Mouse (Mus musculus): ENCODE measurements around the gene Gch1. TPM values are rescaled to one million over a fixed set of nuclear protein-coding genes. Genes with fewer than 3 reads are reported as not detected.

The Gch1 gene
- polyA plus RNA-seq, 1 experiment from 2014 or later = 5.9 TPM

GRCm38 (mm10) chr14:47176226-47176625 is 13.0 kb downstream of the Gch1 start:
- H3K4me3 ChIP-seq = no peak overlapping the region
- H3K9ac ChIP-seq = no peak overlapping the region
- no peaks in the 10 kb centered on the region for H3K9me3 ChIP-seq
- H3K4me2 ChIP-seq = no peak overlapping the region
- no peaks in the 10 kb centered on the region for H3K27me3 ChIP-seq
- 89% methylated on average over 5 of the region's 5 CpGs for WGBS
- peaks cover 6% of the 10 kb centered on the region for H3K4me1 ChIP-seq (replicated peaks)
- H3K36me3 ChIP-seq = no peaks in the 10 kb centered on the region
- ATAC-seq (ENCODE audit: low FRiP score, low read depth) = no peak
- no peak overlapping the region for H3K27ac ChIP-seq (replicated peaks)

- Histone ChIP-seq H3K27me3 (no peaks in the 10 kb centered on the region), H3K4me2 (no peak overlapping the region), H3K4me3 (no peak overlapping the region), H3K36me3 (no peaks in the 10 kb centered on the region), H3K9ac (no peak overlapping the region), H3K27ac (replicated peaks) (no peak overlapping the region), H3K4me1 (replicated peaks) (peaks cover 6% of the 10 kb centered on the region), H3K9me3 (no peaks in the 10 kb centered on the region)
- no peak for ATAC-seq (ENCODE audit: low FRiP score, low read depth)
- 80% methylated on average over 5 of the region's 5 CpGs for WGBS
These were observed 14.1 kb downstream of the Gch1 start for GRCm38 (mm10) chr14:47175136-47175535.

GRCm38 (mm10) chr14:47172073-47172472 is 17.1 kb downstream of the Gch1 start:
- no peaks in the 10 kb centered on the region for H3K36me3 ChIP-seq
- H3K4me3 ChIP-seq = no peak overlapping the region
- no peaks in the 10 kb centered on the region for H3K4me1 ChIP-seq (replicated peaks)
- no peak overlapping the region for H3K9ac ChIP-seq
- H3K4me2 ChIP-seq = no peak overlapping the region
- no peak overlapping the region for H3K27ac ChIP-seq (replicated peaks)
- no peaks in the 10 kb centered on the region for H3K9me3 ChIP-seq
- 82% methylated on average over 5 of the region's 5 CpGs for WGBS
- no peak for ATAC-seq (ENCODE audit: low FRiP score, low read depth)
- no peaks in the 10 kb centered on the region for H3K27me3 ChIP-seq

GRCm38 (mm10) chr14:47170499-47171109 is 18.6 kb downstream of the Gch1 start:
- no peaks in the 10 kb centered on the region for H3K4me1 ChIP-seq (replicated peaks)
- no peaks in the 10 kb centered on the region for H3K9me3 ChIP-seq
- H3K9ac ChIP-seq = no peak overlapping the region
- no peak overlapping the region for H3K27ac ChIP-seq (replicated peaks)
- H3K36me3 ChIP-seq = no peaks in the 10 kb centered on the region
- H3K27me3 ChIP-seq = no peaks in the 10 kb centered on the region
- 65% methylated on average over 3 of the region's 3 CpGs for WGBS
- H3K4me2 ChIP-seq = no peak overlapping the region
- ATAC-seq (ENCODE audit: low FRiP score, low read depth) = no peak
- no peak overlapping the region for H3K4me3 ChIP-seq

GRCm38 (mm10) chr14:47169677-47170410 is 19.4 kb downstream of the Gch1 start:
- no peaks in the 10 kb centered on the region for H3K9me3 ChIP-seq
- no peaks in the 10 kb centered on the region for H3K36me3 ChIP-seq
- no peak overlapping the region for H3K4me3 ChIP-seq
- no peak for ATAC-seq (ENCODE audit: low FRiP score, low read depth)
- no peak overlapping the region for H3K27ac ChIP-seq (replicated peaks)
- no peak overlapping the region for H3K4me2 ChIP-seq
- H3K9ac ChIP-seq = no peak overlapping the region
- no peaks in the 10 kb centered on the region for H3K4me1 ChIP-seq (replicated peaks)
- 77% methylated on average over 9 of the region's 9 CpGs for WGBS
- no peaks in the 10 kb centered on the region for H3K27me3 ChIP-seq

- H3K4me1 ChIP-seq (replicated peaks) = no peaks in the 10 kb centered on the region
- no peak for ATAC-seq (ENCODE audit: low FRiP score, low read depth)
- H3K9ac ChIP-seq = no peak overlapping the region
- no peak overlapping the region for H3K4me3 ChIP-seq
- no peaks in the 10 kb centered on the region for H3K9me3 ChIP-seq
- H3K36me3 ChIP-seq = no peaks in the 10 kb centered on the region
- no peaks in the 10 kb centered on the region for H3K27me3 ChIP-seq
- no peak overlapping the region for H3K27ac ChIP-seq (replicated peaks)
- no peak overlapping the region for H3K4me2 ChIP-seq
- WGBS = 93% methylated on average over 5 of the region's 5 CpGs
These were observed 23.5 kb downstream of the Gch1 start for GRCm38 (mm10) chr14:47165741-47166140.

GRCm38 (mm10) chr14:47165117-47165516 is 24.1 kb downstream of the Gch1 start:
- H3K27me3 ChIP-seq = no peaks in the 10 kb centered on the region
- ATAC-seq (ENCODE audit: low FRiP score, low read depth) = no peak
- no peaks in the 10 kb centered on the region for H3K9me3 ChIP-seq
- H3K4me2 ChIP-seq = no peak overlapping the region
- H3K4me1 ChIP-seq (replicated peaks) = no peaks in the 10 kb centered on the region
- no peak overlapping the region for H3K27ac ChIP-seq (replicated peaks)
- 87% methylated on average over 5 of the region's 5 CpGs for WGBS
- no peak overlapping the region for H3K4me3 ChIP-seq
- no peak overlapping the region for H3K9ac ChIP-seq
- H3K36me3 ChIP-seq = no peaks in the 10 kb centered on the region

GRCm38 (mm10) chr14:47161921-47162427 is 27.2 kb downstream of the Gch1 start:
- Histone ChIP-seq H3K9ac (no peak overlapping the region), H3K4me1 (replicated peaks) (no peaks in the 10 kb centered on the region), H3K36me3 (no peaks in the 10 kb centered on the region), H3K4me2 (no peak overlapping the region), H3K9me3 (no peaks in the 10 kb centered on the region), H3K4me3 (no peak overlapping the region), H3K27ac (replicated peaks) (no peak overlapping the region), H3K27me3 (no peaks in the 10 kb centered on the region)
- ATAC-seq (ENCODE audit: low FRiP score, low read depth) = no peak
- 55% methylated on average over 5 of the region's 5 CpGs for WGBS

GRCm38 (mm10) chr14:47160051-47160640 is 29.1 kb downstream of the Gch1 start:
- WGBS = 76% methylated on average over 2 of the region's 2 CpGs
- ATAC-seq (ENCODE audit: low FRiP score, low read depth) = no peak
- Histone ChIP-seq H3K27me3 (no peaks in the 10 kb centered on the region), H3K4me3 (no peak overlapping the region), H3K9me3 (no peaks in the 10 kb centered on the region), H3K4me2 (no peak overlapping the region), H3K9ac (no peak overlapping the region), H3K27ac (replicated peaks) (no peak overlapping the region), H3K4me1 (replicated peaks) (no peaks in the 10 kb centered on the region), H3K36me3 (no peaks in the 10 kb centered on the region)

- no peak overlapping the region for H3K4me2 ChIP-seq
- WGBS = 96% methylated on average over 3 of the region's 3 CpGs
- no peak overlapping the region for H3K9ac ChIP-seq
- no peaks in the 10 kb centered on the region for H3K9me3 ChIP-seq
- H3K4me3 ChIP-seq = no peak overlapping the region
- ATAC-seq (ENCODE audit: low FRiP score, low read depth) = no peak
- no peaks in the 10 kb centered on the region for H3K36me3 ChIP-seq
- H3K27ac ChIP-seq (replicated peaks) = no peak overlapping the region
- H3K4me1 ChIP-seq (replicated peaks) = no peaks in the 10 kb centered on the region
- H3K27me3 ChIP-seq = no peaks in the 10 kb centered on the region
These were observed 34.9 kb downstream of the Gch1 start for GRCm38 (mm10) chr14:47154303-47154702.

- Histone ChIP-seq H3K4me1 (replicated peaks) (no peaks in the 10 kb centered on the region), H3K9ac (no peak overlapping the region)
- 87% methylated on average over 6 of the region's 6 CpGs for WGBS
These were observed 37.9 kb downstream of the Gch1 start for GRCm38 (mm10) chr14:47151306-47151705.

GRCm38 (mm10) chr14:47144326-47144725 is 44.9 kb downstream of the Gch1 start:
- 96% methylated on average over 5 of the region's 5 CpGs for WGBS
- no peaks in the 10 kb centered on the region for H3K36me3 ChIP-seq
- H3K9ac ChIP-seq = no peak overlapping the region
- no peaks in the 10 kb centered on the region for H3K4me1 ChIP-seq (replicated peaks)
- no peak overlapping the region for H3K4me2 ChIP-seq
- no peak for ATAC-seq (ENCODE audit: low FRiP score, low read depth)
- H3K9me3 ChIP-seq = no peaks in the 10 kb centered on the region
- H3K27ac ChIP-seq (replicated peaks) = no peak overlapping the region
- H3K27me3 ChIP-seq = no peaks in the 10 kb centered on the region
- H3K4me3 ChIP-seq = no peak overlapping the region

More at GRCm38 (mm10) chr14:47151306-47151705, 37.9 kb downstream of the Gch1 start:
- H3K36me3 ChIP-seq = no peaks in the 10 kb centered on the region
- H3K4me2 ChIP-seq = no peak overlapping the region
- no peak for ATAC-seq (ENCODE audit: low FRiP score, low read depth)
- H3K4me3 ChIP-seq = no peak overlapping the region
- no peaks in the 10 kb centered on the region for H3K27me3 ChIP-seq
- no peak overlapping the region for H3K27ac ChIP-seq (replicated peaks)
- no peaks in the 10 kb centered on the region for H3K9me3 ChIP-seq
